Mouse (Mus musculus): ENCODE data around the gene Defb47. TPM values are rescaled to one million over a fixed set of nuclear protein-coding genes. Genes with fewer than 3 reads are reported as not detected.

Defb47 gene
- polyA plus RNA-seq, 1 experiment from 2014 or later, result not detected

GRCm38 (mm10) chr14:62979815-62980214 is 18.1 kb upstream of the Defb47 start:
- no peak for TF ChIP-seq EP300 (IDR thresholded peaks at IDR 0.05; ENCODE audit: low read depth)
- TF ChIP-seq CTCF (IDR thresholded peaks at IDR 0.05; ENCODE audit: low read depth), result no peak
- Histone ChIP-seq H3K36me3 (replicated peaks; ENCODE audit: insufficient read depth, low read length) (no peaks in the 10 kb centered on the region), H3K27ac (ENCODE audit: low read depth) (no peak overlapping the region), H3K9ac (replicated peaks) (no peak overlapping the region), H3K4me3 (ENCODE audit: low read depth, low read length) (no peak overlapping the region), H3K27me3 (ENCODE audit: insufficient read depth, low read length) (no peaks in the 10 kb centered on the region), H3K4me2 (ENCODE audit: low read depth, low read length) (no peak overlapping the region), H3K4me1 (ENCODE audit: insufficient read depth) (no peaks in the 10 kb centered on the region), H3K9me3 (ENCODE audit: low read length) (no peaks in the 10 kb centered on the region)
- WGBS (ENCODE audit: insufficient replicate concordance), result 32% methylated on average over 1 of the region's 1 CpGs
- DNase-seq (no peak), ATAC-seq (no peak)

- Histone ChIP-seq H3K4me3 (ENCODE audit: low read depth, low read length) (no peak within 1 kb of the TSS), H3K4me2 (ENCODE audit: low read depth, low read length) (no peak within 1 kb of the TSS), H3K36me3 (replicated peaks; ENCODE audit: insufficient read depth, low read length) (no peaks in the 10 kb centered on the region), H3K9me3 (ENCODE audit: low read length) (no peaks in the 10 kb centered on the region), H3K9ac (replicated peaks) (no peak within 1 kb of the TSS), H3K27ac (ENCODE audit: low read depth) (no peak within 1 kb of the TSS), H3K4me1 (ENCODE audit: insufficient read depth) (no peaks in the 10 kb centered on the region), H3K27me3 (ENCODE audit: insufficient read depth, low read length) (no peaks in the 10 kb centered on the region)
- DNase-seq (no peak), ATAC-seq (no peak)
- TF ChIP-seq EP300 (IDR thresholded peaks at IDR 0.05; ENCODE audit: low read depth), result no peak
- no peak for TF ChIP-seq CTCF (IDR thresholded peaks at IDR 0.05; ENCODE audit: low read depth)
- 56% methylated on average over 1 of the region's 1 CpGs for WGBS (ENCODE audit: insufficient replicate concordance)
Measured at GRCm38 (mm10) chr14:62984410-62984809, 13.5 kb upstream of the Defb47 start, which contains the start of gene Defb48. TSS of gene Defb48 (minus strand) at chr14:62984510.

GRCm38 (mm10) chr14:62991271-62991670 is 6.6 kb upstream of the Defb47 start:
- Histone ChIP-seq H3K9ac (replicated peaks) (no peak overlapping the region), H3K27ac (ENCODE audit: low read depth) (no peak overlapping the region; the same call in 1 of the 2 replicates), H3K4me1 (ENCODE audit: insufficient read depth) (no peaks in the 10 kb centered on the region), H3K27me3 (ENCODE audit: insufficient read depth, low read length) (no peaks in the 10 kb centered on the region), H3K36me3 (replicated peaks; ENCODE audit: insufficient read depth, low read length) (no peaks in the 10 kb centered on the region), H3K4me2 (ENCODE audit: low read depth, low read length) (no peak overlapping the region), H3K4me3 (ENCODE audit: low read depth, low read length) (no peak overlapping the region), H3K9me3 (ENCODE audit: low read length) (no peaks in the 10 kb centered on the region)
- WGBS (ENCODE audit: insufficient replicate concordance), result 42% methylated on average over 3 of the region's 3 CpGs
- no peak for DNase-seq
- 0 out of 2 replicates have a peak, but pooled peaks have one; percentile 21 for ATAC-seq
- TF ChIP-seq CTCF (IDR thresholded peaks at IDR 0.05; ENCODE audit: low read depth) (no peak), EP300 (IDR thresholded peaks at IDR 0.05; ENCODE audit: low read depth) (peak; percentile 23; the same call in 1 of the 2 replicates)

- no peak overlapping the region for H3K9ac ChIP-seq (replicated peaks)
- no peak for TF ChIP-seq CTCF (IDR thresholded peaks at IDR 0.05; ENCODE audit: low read depth)
- TF ChIP-seq EP300 (IDR thresholded peaks at IDR 0.05; ENCODE audit: low read depth), result no peak
- H3K36me3 ChIP-seq (replicated peaks; ENCODE audit: insufficient read depth, low read length), result no peaks in the 10 kb centered on the region
- no peak overlapping the region for H3K4me3 ChIP-seq (ENCODE audit: low read depth, low read length)
- WGBS (ENCODE audit: insufficient replicate concordance), result 76% methylated on average over 7 of the region's 7 CpGs
- ATAC-seq (no peak), DNase-seq (no peak)
- H3K4me2 ChIP-seq (ENCODE audit: low read depth, low read length), result no peak overlapping the region
- no peaks in the 10 kb centered on the region for H3K9me3 ChIP-seq (ENCODE audit: low read length)
- no peak overlapping the region; the same call in 1 of the 2 replicates for H3K27ac ChIP-seq (ENCODE audit: low read depth)
- no peaks in the 10 kb centered on the region for H3K27me3 ChIP-seq (ENCODE audit: insufficient read depth, low read length)
- H3K4me1 ChIP-seq (ENCODE audit: insufficient read depth), result no peaks in the 10 kb centered on the region
Measured at GRCm38 (mm10) chr14:62991849-62992510, 5.9 kb upstream of the Defb47 start.

- DNase-seq (no peak), ATAC-seq (no peak)
- Histone ChIP-seq H3K27ac (ENCODE audit: low read depth) (no peak overlapping the region), H3K4me2 (ENCODE audit: low read depth, low read length) (no peak overlapping the region), H3K4me3 (ENCODE audit: low read depth, low read length) (no peak overlapping the region), H3K27me3 (ENCODE audit: insufficient read depth, low read length) (no peaks in the 10 kb centered on the region), H3K9ac (replicated peaks) (no peak overlapping the region), H3K36me3 (replicated peaks; ENCODE audit: insufficient read depth, low read length) (no peaks in the 10 kb centered on the region), H3K9me3 (ENCODE audit: low read length) (no peaks in the 10 kb centered on the region), H3K4me1 (ENCODE audit: insufficient read depth) (no peaks in the 10 kb centered on the region; the same call in 1 of the 2 replicates)
- TF ChIP-seq CTCF (IDR thresholded peaks at IDR 0.05; ENCODE audit: low read depth) (no peak), EP300 (IDR thresholded peaks at IDR 0.05; ENCODE audit: low read depth) (no peak)
- 35% methylated on average over 4 of the region's 4 CpGs for WGBS (ENCODE audit: insufficient replicate concordance)
Measured at GRCm38 (mm10) chr14:62998977-62999376, 1.1 kb downstream of the Defb47 start.

GRCm38 (mm10) chr14:63002588-63002987 is 4.7 kb downstream of the Defb47 start:
- DNase-seq (no peak), ATAC-seq (no peak)
- Histone ChIP-seq H3K4me2 (ENCODE audit: low read depth, low read length) (no peak overlapping the region), H3K9ac (replicated peaks) (no peak overlapping the region), H3K4me1 (ENCODE audit: insufficient read depth) (no peaks in the 10 kb centered on the region; the same call in 1 of the 2 replicates), H3K27ac (ENCODE audit: low read depth) (no peak overlapping the region), H3K9me3 (ENCODE audit: low read length) (no peaks in the 10 kb centered on the region), H3K36me3 (replicated peaks; ENCODE audit: insufficient read depth, low read length) (no peaks in the 10 kb centered on the region), H3K4me3 (ENCODE audit: low read depth, low read length) (no peak overlapping the region), H3K27me3 (ENCODE audit: insufficient read depth, low read length) (no peaks in the 10 kb centered on the region)
- no peak for TF ChIP-seq EP300 (IDR thresholded peaks at IDR 0.05; ENCODE audit: low read depth)
- TF ChIP-seq CTCF (IDR thresholded peaks at IDR 0.05; ENCODE audit: low read depth), result no peak
- WGBS (ENCODE audit: insufficient replicate concordance), result 65% methylated on average over 2 of the region's 2 CpGs

All from liver, postnatal 0 days (tissue).